Mouse (Mus musculus) heart, postnatal 0 days (tissue): ENCODE data around the gene Cby1.

Experiments
- CTCF ChIP-seq: IDR thresholded peaks from 2 replicates; pipeline ENCODE4 v1.5.1; 2016; ENCODE audit warnings: antibody characterized with exemption, control low read depth, low read depth
- EP300 ChIP-seq: IDR thresholded peaks from 2 replicates; pipeline ENCODE4 v1.6.1; 2016; ENCODE audit warnings: antibody characterized with exemption, low read depth

GRCm38 (mm10) chr15:79690426-79691022 is 31.5 kb downstream of the Cby1 start, which contains the start of gene Gtpbp1:
- TF ChIP-seq CTCF = no peak
- TF ChIP-seq EP300 = no peak; the same call in 1 of the 2 replicates
